ENCODE assay signal across 8 mouse cellular contexts in genomic region chr15:9072630-9073029, GRCm38 (mm10). TPM values are rescaled to one million over a fixed set of nuclear protein-coding genes. Genes with fewer than 3 reads are reported as not detected.
DNase-seq lines count a peak whose midpoint lies in the region; ATAC-seq and TF ChIP-seq lines count a peak whose summit lies in the region.

No protein-coding gene starts in this region.

- TF ChIP-seq EP300 in heart, adult 2 months (IDR thresholded peaks at IDR 0.05; ENCODE audit: insufficient read depth, low read depth, low read length), result no peak
- TF ChIP-seq EP300 in liver, postnatal 0 days (IDR thresholded peaks at IDR 0.05; ENCODE audit: low read depth), result no peak
- no peak for TF ChIP-seq EP300 in stomach, postnatal 0 days (optimal IDR thresholded peaks at IDR 0.05)

- peaks cover 8% of the 10 kb centered on the region for H3K79me2 ChIP-seq in heart, adult 2 months (replicated peaks; ENCODE audit: control insufficient read depth, insufficient read depth, low read length)

- peaks cover 7% of the 10 kb centered on the region for H3K36me3 ChIP-seq in heart, adult 2 months (ENCODE audit: control insufficient read depth, insufficient read depth, low read length)
- H3K36me3 ChIP-seq in liver, postnatal 0 days (replicated peaks; ENCODE audit: insufficient read depth, low read length), result 0 out of 2 replicates have a peak, but pooled peaks cover 4% of the 10 kb centered on the region
- no peaks in the 10 kb centered on the region for H3K36me3 ChIP-seq in stomach, postnatal 0 days (ENCODE audit: control insufficient read depth, insufficient read depth, low read length)

- peak in 1 of 2 experiments; percentile 20 for DNase-seq in heart, adult 2 months
- DNase-seq in heart, postnatal 4 days, result no peak
- peak; percentile 62 for DNase-seq in heart, postnatal 10 days
- no peak for DNase-seq in liver, postnatal 0 days
- DNase-seq in stomach, postnatal 0 days (ENCODE audit: low spot score), result no peak
- DNase-seq in left cerebral cortex, adult 11 months (ENCODE audit: low spot score), result no peak
- no peak for DNase-seq in urinary bladder, adult 2 months (ENCODE audit: low spot score)

- no peaks in the 10 kb centered on the region for H3K27me3 ChIP-seq in heart, adult 2 months (ENCODE audit: control insufficient read depth, insufficient read depth, low read length)
- no peaks in the 10 kb centered on the region for H3K27me3 ChIP-seq in liver, postnatal 0 days (ENCODE audit: insufficient read depth, low read length)
- no peaks in the 10 kb centered on the region for H3K27me3 ChIP-seq in stomach, postnatal 0 days (ENCODE audit: control insufficient read depth, insufficient read depth, low read length)

- no peak for TF ChIP-seq CTCF in heart, adult 2 months (IDR thresholded peaks at IDR 0.05)
- no peak for TF ChIP-seq CTCF in bone marrow macrophage, adult 2 months (IDR thresholded peaks at IDR 0.05; ENCODE audit: low read depth, low read length)
- TF ChIP-seq CTCF in liver, postnatal 0 days (IDR thresholded peaks at IDR 0.05; ENCODE audit: low read depth), result no peak
- TF ChIP-seq CTCF in stomach, postnatal 0 days (IDR thresholded peaks at IDR 0.05; ENCODE audit: low read depth), result no peak

- no peak for ATAC-seq in liver, postnatal 0 days
- no peak for ATAC-seq in stomach, postnatal 0 days (ENCODE audit: low FRiP score, low TSS enrichment)

- TF ChIP-seq POLR2A in heart, adult 2 months (IDR thresholded peaks at IDR 0.05; ENCODE audit: insufficient read depth, low read depth, low read length), result no peak
- no peak for TF ChIP-seq POLR2A in bone marrow macrophage, adult 2 months (IDR thresholded peaks at IDR 0.05; ENCODE audit: borderline replicate concordance, low read depth, low read length)

- H3K9ac ChIP-seq in heart, adult 2 months (ENCODE audit: low read depth, low read length), result no peak overlapping the region
- peak overlapping the region; percentile 99 for H3K9ac ChIP-seq in liver, postnatal 0 days (replicated peaks)
- H3K9ac ChIP-seq in stomach, postnatal 0 days (ENCODE audit: low read length), result no peak overlapping the region

- peak overlapping the region; percentile 98 for H3K4me3 ChIP-seq in heart, adult 2 months
- peak overlapping the region; percentile 30 for H3K4me3 ChIP-seq in bone marrow macrophage, adult 2 months (ENCODE audit: insufficient read depth, low read length)
- H3K4me3 ChIP-seq in liver, postnatal 0 days (ENCODE audit: low read depth, low read length), result peak overlapping the region; percentile 80
- peak overlapping the region; percentile 93 for H3K4me3 ChIP-seq in stomach, postnatal 0 days (ENCODE audit: low read depth, low read length)

- H3K9me3 ChIP-seq in liver, postnatal 0 days (ENCODE audit: low read length), result no peaks in the 10 kb centered on the region
- H3K9me3 ChIP-seq in stomach, postnatal 0 days (ENCODE audit: control insufficient read depth, low read length), result no peaks in the 10 kb centered on the region

- H3K27ac ChIP-seq in heart, adult 2 months, result peak overlapping the region; percentile 80
- H3K27ac ChIP-seq in bone marrow macrophage, adult 2 months (ENCODE audit: insufficient read depth, low read depth, low read length), result no peak overlapping the region
- H3K27ac ChIP-seq in liver, postnatal 0 days (ENCODE audit: low read depth), result peak overlapping the region; percentile 99
- peak overlapping the region; percentile 93; the same call in 1 of the 2 replicates for H3K27ac ChIP-seq in stomach, postnatal 0 days (replicated peaks)

- intact Hi-C loops in heart, adult 2 months (cut with DNase I), result no loop called here
- intact Hi-C loops in heart, postnatal 10 days (cut with DNase I), result no loop called here

- peak overlapping the region; percentile 82 for H3K4me2 ChIP-seq in liver, postnatal 0 days (ENCODE audit: low read depth, low read length)
- H3K4me2 ChIP-seq in stomach, postnatal 0 days (replicated peaks; ENCODE audit: low read depth), result peak overlapping the region; percentile 86

- H3K4me1 ChIP-seq in heart, adult 2 months (ENCODE audit: control insufficient read depth, insufficient read depth, low read length), result peaks cover 3% of the 10 kb centered on the region
- peaks cover 25% of the 10 kb centered on the region for H3K4me1 ChIP-seq in bone marrow macrophage, adult 2 months (ENCODE audit: control insufficient read depth, insufficient read depth, low read length)
- peaks cover 34% of the 10 kb centered on the region for H3K4me1 ChIP-seq in liver, postnatal 0 days (ENCODE audit: insufficient read depth)
- peaks cover 10% of the 10 kb centered on the region; the same call in 1 of the 2 replicates for H3K4me1 ChIP-seq in stomach, postnatal 0 days (replicated peaks; ENCODE audit: control insufficient read depth, insufficient read depth)

- WGBS in heart, adult 2 months, result 12% methylated on average over 5 of the region's 5 CpGs
- 3% methylated on average over 5 of the region's 5 CpGs for WGBS in liver, postnatal 0 days (ENCODE audit: insufficient replicate concordance)
- WGBS in stomach, postnatal 0 days, result 7% methylated on average over 5 of the region's 5 CpGs

RNA-seq across cellular contexts. Expression of gene Nadk2, which starts 1.6 kb away (rescaled TPM):
- 10 to 100 TPM; 61.4 to 74.8 TPM for total RNA-seq in heart, adult 2 months (2021)
- 20.9 and 47.6 TPM in 2 replicates for polyA plus RNA-seq in heart, adult 2 months (2012; rRNA removed)
- total RNA-seq in heart, postnatal 4 days (2021), result 10 to 100 TPM; 48.8 to 50.5 TPM
- 19.4 and 22.9 TPM in 2 replicates for polyA plus RNA-seq in bone marrow macrophage, adult 2 months (2012; ENCODE audit: insufficient read depth, insufficient read length, missing spikeins)
- total RNA-seq in heart, postnatal 10 days (2021), result 10 to 100 TPM; 41.3 to 46.5 TPM
- polyA plus RNA-seq in liver, postnatal 0 days (2015; fragmentation: Nextera tagmentation; extraction: Ambion mirVana), result 57.6 and 59.0 TPM in 2 replicates
- 13.3 and 13.7 TPM in 2 replicates for polyA plus RNA-seq in stomach, postnatal 0 days (2015; fragmentation: Nextera tagmentation; extraction: Ambion mirVana)
- 16.1 and 17.6 TPM in 2 replicates for polyA plus RNA-seq in urinary bladder, adult 2 months (2012; rRNA removed)

Comparison
In these comparisons a context has a peak if more than half of its experiments do, and no peak if none do; other contexts are left out.
1. DNase-seq: peak in heart, postnatal 10 days (2 of 2); none in heart, postnatal 4 days (single experiment), liver, postnatal 0 days (single experiment), stomach, postnatal 0 days (single experiment), left cerebral cortex, adult 11 months (single experiment) and urinary bladder, adult 2 months (single experiment).
2. H3K4me3 ChIP-seq: peak in every context shown above with its lines; median percentile 98 in heart, adult 2 months; 93 in stomach, postnatal 0 days; 80 in liver, postnatal 0 days; 30 in bone marrow macrophage, adult 2 months.